Mouse (Mus musculus) brain, adult 10 weeks (tissue): ENCODE results near the gene Zfp821. TPM values are rescaled to one million over a fixed set of nuclear protein-coding genes. Genes with fewer than 3 reads are reported as not detected.

Experiments used
- polyA plus RNA-seq: library from polyadenylated mRNA; stranded (reverse); fragments of 350-450 nt; fragmentation: Illumina TruSeq; extraction: RNeasy Lipid Tissue Mini Kit (QIAGEN cat#74804); gene quantifications from one replicate; pipeline ENCODE4 v1.2.3, GENCODE M21; 2015; ENCODE audit warnings: low read depth, low replicate concordance

The Zfp821 gene
- 31.7 TPM for polyA plus RNA-seq

DNA sequence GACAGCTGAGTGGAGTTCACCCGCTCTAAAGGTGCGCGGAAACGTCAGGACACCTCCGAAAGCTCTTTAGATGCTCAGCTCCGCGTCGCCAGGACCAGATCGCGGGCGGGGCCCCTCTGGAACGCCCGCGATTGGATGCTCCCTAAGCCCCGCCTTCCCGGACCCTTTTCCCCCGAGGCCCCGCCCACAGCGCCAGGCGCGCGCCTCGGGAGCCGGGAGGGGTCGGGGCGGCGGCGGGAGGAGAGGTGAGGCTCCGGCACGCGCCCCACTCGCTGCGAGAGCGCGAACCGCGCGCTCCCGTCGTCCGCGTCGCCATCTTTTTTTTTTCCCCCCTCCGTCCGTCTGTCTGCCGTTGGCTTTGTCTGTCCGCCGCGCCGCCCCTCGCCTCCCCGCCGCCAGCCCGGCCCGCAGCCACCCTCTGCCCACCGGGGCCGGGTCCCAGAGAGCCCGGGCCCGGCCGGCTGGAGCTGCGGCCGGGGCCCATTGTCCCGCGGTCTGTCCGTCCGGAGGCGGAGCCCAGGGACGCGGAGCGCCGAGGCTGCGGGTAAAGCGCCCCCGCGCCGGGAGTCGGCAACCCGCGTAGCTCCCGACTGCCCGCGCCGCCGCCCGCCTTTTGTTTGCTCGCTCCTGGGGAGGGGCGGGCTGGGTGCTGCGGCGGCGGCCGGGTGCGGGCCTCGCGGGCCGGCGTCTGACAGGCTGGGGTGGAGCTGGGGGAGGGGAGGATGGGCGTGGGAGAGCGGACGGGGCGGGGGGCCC is at the start of gene Zfp821:
TSS of gene Zfp821 (plus strand) at position 227 of the 756 bp plus-strand sequence.

DNA sequence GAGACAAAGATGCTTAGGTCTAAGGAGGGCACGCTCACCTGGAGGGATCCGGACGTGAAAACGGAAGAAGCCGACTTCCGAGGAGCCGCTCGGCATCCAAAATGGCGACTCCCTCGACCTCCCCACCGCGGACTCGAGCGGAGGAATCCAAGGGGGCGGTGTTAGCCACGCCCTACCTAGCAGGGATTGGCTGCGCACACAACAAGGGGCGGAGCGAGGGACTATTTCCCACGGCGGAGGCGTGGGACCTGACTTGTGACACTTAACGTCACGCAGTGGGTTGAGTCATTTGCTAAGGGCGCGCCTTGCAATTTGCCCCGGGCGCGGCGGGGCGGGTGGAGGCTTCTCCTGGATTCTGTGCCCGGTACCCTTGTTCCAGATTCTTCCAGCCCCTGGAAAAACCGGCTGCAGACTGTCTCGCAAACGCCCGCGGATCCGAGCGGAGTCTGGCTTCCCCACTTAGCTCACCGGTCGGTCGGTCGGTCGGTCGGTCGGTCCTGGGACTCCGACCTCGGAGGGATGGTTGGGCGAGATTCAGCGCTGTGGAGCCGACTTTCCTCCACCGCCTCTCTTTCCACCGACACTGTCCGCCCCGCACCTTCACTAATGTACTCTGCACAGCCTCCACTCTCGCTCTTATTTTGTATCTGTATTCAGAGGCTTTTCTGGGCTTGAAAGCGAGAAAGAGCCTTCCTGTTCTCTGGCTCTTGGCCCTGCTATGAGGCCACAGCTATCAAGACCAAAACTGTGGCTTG is 12.0 kb upstream of the Zfp821 start, which contains the start of gene Ist1:
TSS of gene Ist1 (minus strand) at position 115 of the 755 bp plus-strand sequence.

DNA sequence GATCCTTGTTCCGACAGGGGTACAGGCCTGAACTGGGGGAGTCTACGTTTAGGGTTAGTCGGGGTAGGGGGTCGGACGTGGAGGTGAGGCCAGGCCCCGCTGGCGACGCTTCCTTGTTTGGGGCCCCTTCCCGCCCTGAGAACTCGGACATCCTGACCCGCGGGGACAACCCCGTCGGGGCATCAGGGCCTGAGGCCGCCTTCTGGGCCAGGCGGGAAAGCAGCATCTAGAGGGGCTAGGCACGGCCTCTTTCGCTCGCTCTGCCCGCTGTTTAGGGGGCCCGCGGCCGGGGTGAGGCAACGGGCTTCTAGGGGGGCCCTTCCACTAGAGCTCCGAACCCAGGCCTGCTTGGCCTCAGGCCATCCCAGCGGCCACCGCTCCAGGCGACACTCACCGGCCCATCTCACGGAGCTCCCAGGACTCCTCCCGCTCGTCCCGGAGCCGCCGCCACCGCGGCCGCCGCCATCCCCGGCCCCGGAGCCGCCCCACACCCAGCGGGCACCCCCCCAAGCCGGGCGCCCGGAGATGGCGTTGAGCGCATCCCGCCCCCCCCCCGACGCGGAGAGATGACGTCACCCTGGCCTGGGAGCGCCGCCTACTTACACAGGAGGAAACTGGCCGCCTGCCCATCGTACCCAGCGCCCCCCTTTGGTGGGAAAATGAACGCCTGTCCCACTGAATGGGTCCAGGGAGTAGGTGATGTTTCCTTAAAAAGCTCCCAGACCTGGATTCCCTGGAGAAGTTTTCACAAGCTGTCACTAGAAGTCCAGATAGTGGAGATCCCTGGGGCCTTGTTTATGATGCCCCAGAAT is 32.1 kb downstream of the Zfp821 start, which contains the start of gene Atxn1l:
TSS of gene Atxn1l (minus strand) at position 503 of the 812 bp plus-strand sequence.

Other genes with a start within 250 kb of the Zfp821 start
- 0.37 TPM for gene Pmfbp1, start 211.5 kb upstream of the Zfp821 start, polyA plus RNA-seq
- gene Dhx38, start 139.7 kb upstream of the Zfp821 start, polyA plus RNA-seq = 15.6 TPM
- gene Txnl4b, start 139.7 kb upstream of the Zfp821 start, polyA plus RNA-seq = 23.6 TPM
- 1.3 TPM for gene Hp, start 126.4 kb upstream of the Zfp821 start, polyA plus RNA-seq
- 23.0 TPM for gene Dhodh, start 96.9 kb upstream of the Zfp821 start, polyA plus RNA-seq
- 1.3 TPM for gene Pkd1l3, start 91.0 kb upstream of the Zfp821 start, polyA plus RNA-seq
- gene Ist1, start 12.3 kb upstream of the Zfp821 start, polyA plus RNA-seq = 78.6 TPM
- 15.6 TPM for gene Atxn1l, start 32.2 kb downstream of the Zfp821 start, polyA plus RNA-seq
- 72.2 TPM for gene Ap1g1, start 73.0 kb downstream of the Zfp821 start, polyA plus RNA-seq
- gene Phlpp2, start 163.0 kb downstream of the Zfp821 start, polyA plus RNA-seq = 18.4 TPM